Mouse (Mus musculus) neural tube, embryonic 11.5 days (tissue): ENCODE measurements around the gene Elmod1. TPM values are rescaled to one million over a fixed set of nuclear protein-coding genes. Genes with fewer than 3 reads are reported as not detected.

Experiments used
- ATAC-seq: fragments of 200-750 bp; cut with Nextera tagmentation; 2 replicates; pipeline ENCODE4 v1.8.0; 2017; ENCODE audit warnings: moderate number of reproducible peaks, mild to moderate bottlenecking, moderate TSS enrichment, moderate library complexity; ENCODE audit not compliant: insufficient read depth, low FRiP score, low TSS enrichment
- DNase-seq: peaks from one replicate; pipeline ENCODE4 v3.0.0-alpha.2; 2015; ENCODE audit warnings: low spot score
- H3K27ac ChIP-seq: fragments of 300-500 bp; sonication (generic); 2 replicates; pipeline ENCODE4 v1.5.1; 2014; ENCODE audit warnings: low read depth, mild to moderate bottlenecking, low read length
- H3K27me3 ChIP-seq: fragments of 300-500 bp; sonication (generic); 2 replicates; pipeline ENCODE4 v1.6.1; 2014; ENCODE audit warnings: mild to moderate bottlenecking, low read length, mixed read lengths; ENCODE audit not compliant: control insufficient read depth, insufficient read depth
- H3K36me3 ChIP-seq: fragments of 300-500 bp; sonication (generic); 2 replicates; pipeline ENCODE4 v1.6.1; 2014; ENCODE audit warnings: mild to moderate bottlenecking, low read length, moderate library complexity, mixed read lengths; ENCODE audit not compliant: control insufficient read depth, insufficient read depth
- H3K4me1 ChIP-seq: fragments of 300-500 bp; sonication (generic); 2 replicates; pipeline ENCODE4 v1.6.1; 2014; ENCODE audit warnings: low read length, mixed read lengths; ENCODE audit not compliant: control insufficient read depth, insufficient read depth
- H3K4me2 ChIP-seq: fragments of 300-500 bp; sonication (generic); 2 replicates; pipeline ENCODE4 v1.6.1; 2014; ENCODE audit warnings: low read depth, mild to moderate bottlenecking, moderate library complexity
- H3K4me3 ChIP-seq: fragments of 300-500 bp; sonication (generic); 2 replicates; pipeline ENCODE4 v1.5.1; 2014; ENCODE audit warnings: low read depth, low read length
- H3K9ac ChIP-seq: fragments of 300-500 bp; sonication (generic); 2 replicates; pipeline ENCODE4 v1.6.1; 2014; ENCODE audit warnings: mild to moderate bottlenecking, low read length
- H3K9me3 ChIP-seq: fragments of 300-500 bp; sonication (generic); 2 replicates; pipeline ENCODE4 v1.6.1; 2016; ENCODE audit warnings: low read length; ENCODE audit not compliant: control insufficient read depth
- WGBS: fragments of 180-500 bp; shearing (Covaris S2); extraction: QIAGEN DNeasy Blood & Tissue Kit; methylation state at CpG from one replicate; pipeline ENCODE4 v1.1.7; 2014; 5-methylcytosine and 5-hydroxymethylcytosine counted together
- polyA plus RNA-seq: library from polyadenylated mRNA; unstranded; fragments of >200 nt; fragmentation: Nextera tagmentation; extraction: Ambion mirVana; gene quantifications from 2 replicates; pipeline ENCODE4 v1.2.1, GENCODE M21; 2014

Gene Elmod1
- polyA plus RNA-seq, 1 experiment from 2014 or later: 2.7 TPM

DNA sequence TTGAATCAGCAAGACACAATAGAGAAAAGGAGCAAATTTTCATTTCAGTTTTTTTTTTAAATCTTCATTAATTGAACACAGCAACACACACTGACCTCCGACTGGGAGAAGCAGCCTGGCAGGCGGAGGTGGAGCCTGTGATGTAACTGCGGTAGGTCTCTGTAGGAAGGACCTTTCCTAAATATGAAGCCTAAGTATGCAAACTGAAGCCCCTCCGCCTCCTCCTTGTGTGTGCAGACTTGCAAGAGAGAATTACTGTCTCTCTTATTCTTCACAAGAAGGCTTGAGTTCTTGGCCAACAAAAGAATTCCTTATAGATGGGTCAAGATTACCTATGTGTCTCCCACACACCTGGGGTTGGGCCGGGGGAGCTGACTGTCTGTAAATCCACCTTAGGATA lies 1.9 kb downstream of the Elmod1 start:
- WGBS: 68% methylated on average over 5 of the region's 5 CpGs
- Histone ChIP-seq H3K27ac (no peak overlapping the region), H3K4me1 (no peaks in the 10 kb centered on the region), H3K9ac (no peak overlapping the region), H3K36me3 (no peaks in the 10 kb centered on the region), H3K27me3 (peaks cover 8% of the 10 kb centered on the region), H3K9me3 (no peaks in the 10 kb centered on the region), H3K4me2 (peak overlapping the region; percentile 65), H3K4me3 (no peak overlapping the region)
- DNase-seq (no peak), ATAC-seq (no peak)

DNA sequence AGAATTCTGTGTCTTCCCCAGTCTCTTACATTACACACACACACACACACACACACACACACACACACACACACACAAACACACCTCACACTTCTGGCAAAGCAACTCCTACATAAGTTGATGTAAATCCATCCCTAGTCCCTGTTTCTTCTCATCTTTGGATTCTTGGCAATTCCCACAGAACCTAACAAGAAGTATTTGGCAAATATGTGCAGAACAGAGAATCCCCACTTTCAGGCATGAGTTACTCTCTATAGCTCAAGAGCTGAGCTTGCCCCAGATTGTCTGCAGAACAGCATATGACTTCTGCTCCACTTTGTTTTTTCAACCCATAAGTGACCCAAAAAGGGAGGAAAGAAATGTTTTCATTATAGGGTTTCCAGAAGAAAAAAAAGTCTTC lies 2.7 kb downstream of the Elmod1 start:
- H3K27me3 ChIP-seq: peaks cover 8% of the 10 kb centered on the region
- H3K9me3 ChIP-seq: no peaks in the 10 kb centered on the region
- no peaks in the 10 kb centered on the region for H3K4me1 ChIP-seq
- no peak overlapping the region for H3K4me3 ChIP-seq
- H3K9ac ChIP-seq: no peak overlapping the region
- H3K36me3 ChIP-seq: no peaks in the 10 kb centered on the region
- no peak overlapping the region for H3K4me2 ChIP-seq
- DNase-seq (no peak), ATAC-seq (no peak)
- H3K27ac ChIP-seq: no peak overlapping the region

DNA sequence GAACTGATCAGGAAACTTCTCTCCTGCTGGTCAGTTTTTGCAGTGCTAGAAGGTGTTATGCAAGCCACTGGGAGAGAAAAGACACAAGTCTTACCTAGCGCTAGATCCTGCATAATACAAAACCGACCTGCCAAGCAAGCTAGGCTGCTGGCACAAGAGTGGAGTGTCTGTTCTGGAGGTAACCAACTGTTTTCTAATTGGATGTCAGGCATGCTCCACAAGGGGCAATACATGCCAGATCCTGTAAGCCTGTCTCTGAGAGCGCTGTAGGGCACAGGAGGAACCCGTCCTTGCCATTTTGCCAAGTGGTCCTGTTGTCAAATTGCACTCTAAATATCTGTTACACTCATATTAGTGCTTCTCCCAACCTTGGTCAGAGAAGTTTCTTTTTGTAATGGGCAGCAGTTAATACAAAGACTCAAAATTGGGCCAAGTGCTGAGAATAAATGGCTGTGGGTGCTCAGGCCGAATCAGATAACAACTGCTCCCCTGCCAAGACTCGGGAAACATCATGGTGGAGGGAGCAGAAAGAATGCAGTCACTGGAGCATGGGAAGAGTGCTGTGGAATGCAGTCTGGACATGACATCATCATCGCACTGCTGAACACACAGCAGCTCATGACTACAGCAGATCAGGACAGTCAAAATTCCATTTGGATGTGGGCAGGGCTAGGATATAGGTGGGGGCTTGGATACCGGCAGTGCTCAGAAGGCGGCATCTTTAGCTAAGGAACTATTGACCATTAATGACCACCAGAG lies 7.3 kb downstream of the Elmod1 start:
- H3K4me1 ChIP-seq: no peaks in the 10 kb centered on the region

DNA sequence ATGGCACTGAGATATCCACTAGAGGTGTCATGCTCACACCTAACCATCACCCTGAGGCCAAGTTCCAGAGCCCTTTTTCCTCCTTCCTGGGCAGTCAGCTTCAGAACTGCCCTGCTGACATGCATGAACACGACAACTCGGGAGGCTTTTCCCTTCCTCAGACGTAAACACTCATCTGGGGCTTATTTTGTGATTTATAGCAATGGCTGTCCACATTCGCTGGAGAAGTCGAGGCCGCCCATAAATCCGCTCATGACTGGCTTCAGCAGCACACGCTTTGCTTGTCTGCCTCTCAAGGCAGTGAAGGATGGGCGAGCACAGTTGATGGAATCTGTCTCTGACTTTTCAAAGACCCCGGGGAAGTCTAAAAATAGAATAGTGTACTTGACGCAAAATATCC lies 18.1 kb downstream of the Elmod1 start:
- Histone ChIP-seq H3K36me3 (no peaks in the 10 kb centered on the region), H3K27me3 (no peaks in the 10 kb centered on the region), H3K4me3 (no peak overlapping the region), H3K9me3 (no peaks in the 10 kb centered on the region), H3K4me2 (no peak overlapping the region), H3K4me1 (no peaks in the 10 kb centered on the region), H3K27ac (no peak overlapping the region), H3K9ac (no peak overlapping the region)
- no peak for ATAC-seq
- no peak for DNase-seq
- 66% methylated on average over 11 of the region's 11 CpGs for WGBS

More for the DNA sequence above, 7.3 kb downstream of the Elmod1 start:
- Histone ChIP-seq H3K27ac (no peak overlapping the region), H3K27me3 (no peaks in the 10 kb centered on the region), H3K9me3 (no peaks in the 10 kb centered on the region), H3K4me2 (no peak overlapping the region), H3K36me3 (no peaks in the 10 kb centered on the region), H3K4me3 (no peak overlapping the region), H3K9ac (no peak overlapping the region)
- WGBS: 75% methylated on average over 9 of the region's 9 CpGs
- no peak for DNase-seq
- ATAC-seq: no peak

DNA sequence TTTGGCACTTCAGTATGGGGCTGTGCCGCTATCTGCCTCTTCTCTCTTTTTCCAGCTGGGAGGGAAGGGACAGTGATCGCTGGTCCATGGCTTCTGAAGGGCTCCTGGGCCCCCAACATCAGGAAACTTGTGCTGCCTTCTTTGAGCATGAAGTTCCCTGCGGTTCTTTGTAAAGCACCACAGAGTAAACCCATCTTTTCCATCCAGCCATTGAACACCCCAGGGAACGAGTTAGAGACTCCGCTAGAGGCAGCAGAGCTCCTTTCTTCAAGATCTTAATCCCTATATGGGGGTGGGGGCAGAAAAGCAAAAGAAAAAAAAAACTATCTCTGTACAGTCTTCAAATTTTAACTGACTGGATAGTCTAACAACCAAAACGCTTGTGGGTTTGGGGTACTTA lies 20.2 kb downstream of the Elmod1 start:
- no peak overlapping the region for H3K27ac ChIP-seq
- no peak for ATAC-seq
- no peak overlapping the region for H3K4me2 ChIP-seq
- H3K9ac ChIP-seq: no peak overlapping the region
- H3K4me1 ChIP-seq: no peaks in the 10 kb centered on the region
- no peaks in the 10 kb centered on the region for H3K9me3 ChIP-seq
- H3K4me3 ChIP-seq: no peak overlapping the region
- 28% methylated on average over 6 of the region's 6 CpGs for WGBS
- no peaks in the 10 kb centered on the region for H3K36me3 ChIP-seq
- no peak for DNase-seq
- H3K27me3 ChIP-seq: no peaks in the 10 kb centered on the region

DNA sequence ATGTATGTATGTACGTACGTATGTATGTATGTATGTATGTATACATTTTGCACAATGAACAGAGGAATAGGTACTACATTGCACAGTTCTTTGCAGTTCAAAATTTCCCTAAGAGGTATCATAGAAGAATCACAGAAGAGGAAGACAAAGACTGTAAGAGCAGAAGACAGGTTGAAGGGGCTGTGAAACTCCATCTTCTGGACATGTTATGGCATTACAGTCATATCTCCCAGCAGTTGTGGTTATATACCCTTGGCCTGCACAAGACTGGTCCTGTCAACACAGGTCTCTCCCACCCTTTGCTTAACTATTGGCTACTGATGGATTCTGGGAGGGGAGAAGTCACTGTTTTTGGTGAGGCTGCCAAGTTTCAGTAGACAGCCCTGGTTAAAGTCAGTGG lies 27.6 kb downstream of the Elmod1 start:
- H3K27me3 ChIP-seq: no peaks in the 10 kb centered on the region
- 90% methylated on average over 2 of the region's 2 CpGs for WGBS
- H3K4me3 ChIP-seq: no peak overlapping the region
- ATAC-seq: no peak
- no peak overlapping the region for H3K9ac ChIP-seq
- no peaks in the 10 kb centered on the region for H3K4me1 ChIP-seq
- H3K27ac ChIP-seq: no peak overlapping the region
- no peaks in the 10 kb centered on the region for H3K9me3 ChIP-seq
- H3K36me3 ChIP-seq: no peaks in the 10 kb centered on the region
- DNase-seq: no peak
- H3K4me2 ChIP-seq: no peak overlapping the region

DNA sequence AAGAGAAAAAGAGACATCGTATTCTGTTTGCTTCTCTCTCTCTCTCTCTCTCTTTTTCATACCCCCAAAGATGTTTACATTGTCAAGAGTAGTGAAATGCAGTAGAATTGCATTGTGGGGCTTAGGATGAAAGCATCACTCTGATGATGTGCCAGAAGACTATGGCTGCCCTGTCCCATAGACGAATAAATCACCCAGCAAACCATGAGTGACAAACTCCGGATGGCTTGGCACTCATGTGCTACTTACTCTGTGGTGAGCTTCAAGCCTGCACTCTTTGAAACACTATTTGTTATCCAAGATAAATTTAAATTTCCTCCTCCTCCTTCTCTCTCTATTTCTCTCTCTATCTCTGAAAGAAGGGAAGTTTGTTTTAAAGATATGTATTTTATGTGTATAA lies 36.5 kb downstream of the Elmod1 start:
- DNase-seq (no peak), ATAC-seq (no peak)
- H3K9me3 ChIP-seq: no peaks in the 10 kb centered on the region
- no peaks in the 10 kb centered on the region for H3K36me3 ChIP-seq
- H3K9ac ChIP-seq: no peak overlapping the region
- H3K27me3 ChIP-seq: no peaks in the 10 kb centered on the region
- no peak overlapping the region for H3K4me3 ChIP-seq
- 87% methylated on average over 3 of the region's 3 CpGs for WGBS
- H3K4me2 ChIP-seq: no peak overlapping the region
- H3K4me1 ChIP-seq: no peaks in the 10 kb centered on the region
- no peak overlapping the region for H3K27ac ChIP-seq

DNA sequence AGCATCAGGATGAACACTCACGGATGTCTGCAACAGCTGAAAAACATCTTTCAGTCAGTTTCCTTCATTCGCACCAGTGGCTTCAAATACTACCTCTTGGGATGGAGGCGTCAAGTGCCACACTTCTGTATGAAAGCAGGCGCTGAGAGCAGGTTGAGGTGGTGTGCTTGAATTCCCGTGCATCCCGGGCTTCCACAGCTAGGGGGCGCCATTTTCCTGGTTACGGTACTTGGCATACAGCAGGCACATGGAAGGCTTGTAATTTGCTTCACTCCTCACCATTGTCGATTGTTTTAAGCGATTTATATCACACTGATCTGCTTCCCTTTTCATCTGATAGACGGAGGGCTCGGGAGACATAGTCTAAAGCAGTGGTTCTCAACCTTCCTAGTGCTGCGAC lies 40.9 kb downstream of the Elmod1 start:
- Histone ChIP-seq H3K4me3 (no peak overlapping the region), H3K27ac (no peak overlapping the region), H3K9ac (no peak overlapping the region), H3K9me3 (no peaks in the 10 kb centered on the region), H3K4me1 (no peaks in the 10 kb centered on the region), H3K36me3 (no peaks in the 10 kb centered on the region), H3K4me2 (no peak overlapping the region), H3K27me3 (no peaks in the 10 kb centered on the region)
- 71% methylated on average over 13 of the region's 13 CpGs for WGBS
- DNase-seq (peak; percentile 37), ATAC-seq (no peak)

DNA sequence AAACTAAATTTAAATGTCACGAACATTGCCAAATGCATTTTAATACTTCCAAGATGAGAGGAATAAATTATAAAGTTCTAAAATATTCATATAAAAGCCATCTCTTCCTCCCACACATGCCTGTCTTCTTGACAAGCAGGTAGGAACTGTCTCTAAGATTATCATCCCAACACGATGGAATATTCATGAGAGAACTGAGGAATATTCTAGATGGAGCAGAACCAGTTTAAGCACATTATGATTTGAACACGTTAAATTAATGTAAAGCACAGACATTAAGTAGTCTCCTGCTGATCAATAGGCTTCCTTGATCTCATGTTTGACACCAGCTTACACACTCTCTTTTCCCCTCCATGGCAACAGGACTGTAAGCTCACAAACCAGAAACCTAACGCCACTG lies 41.7 kb downstream of the Elmod1 start:
- ATAC-seq: no peak
- H3K9ac ChIP-seq: no peak overlapping the region
- H3K4me3 ChIP-seq: no peak overlapping the region
- H3K27me3 ChIP-seq: no peaks in the 10 kb centered on the region
- H3K4me1 ChIP-seq: no peaks in the 10 kb centered on the region
- DNase-seq: no peak
- H3K27ac ChIP-seq: no peak overlapping the region
- whole genome bisulfite sequencing: 76% methylated on average over 4 of the region's 4 CpGs
- no peaks in the 10 kb centered on the region for H3K9me3 ChIP-seq
- no peaks in the 10 kb centered on the region for H3K36me3 ChIP-seq
- no peak overlapping the region for H3K4me2 ChIP-seq
